Mouse (Mus musculus) MN1 (cell line): ENCODE measurements around the gene Hpse2.

Experiments
- DNase-seq: peaks from one replicate; pipeline ENCODE4 v3.0.0-alpha.2; 2016; ENCODE audit warnings: low spot score

Gene Hpse2

DNA sequence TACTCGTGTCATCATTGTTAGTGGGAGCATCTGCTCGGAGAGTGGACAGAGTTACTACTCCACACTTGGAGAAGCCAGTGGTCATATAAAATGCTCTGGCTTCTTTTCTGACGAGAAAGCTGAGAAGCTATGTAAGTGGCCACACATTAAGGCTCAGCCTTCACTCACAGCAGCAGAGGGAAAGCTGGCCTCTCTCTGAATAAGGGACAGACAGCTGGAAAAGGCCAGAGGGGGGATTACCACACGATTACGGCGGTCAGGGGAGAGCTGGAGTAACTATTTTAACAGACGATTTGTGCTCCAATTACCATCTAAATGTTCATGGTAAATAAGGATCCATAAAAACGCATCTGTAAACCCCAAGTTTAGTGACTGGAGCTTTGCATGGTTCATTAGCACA is 232.1 kb downstream of the Hpse2 start:
- DNase-seq = no peak

DNA sequence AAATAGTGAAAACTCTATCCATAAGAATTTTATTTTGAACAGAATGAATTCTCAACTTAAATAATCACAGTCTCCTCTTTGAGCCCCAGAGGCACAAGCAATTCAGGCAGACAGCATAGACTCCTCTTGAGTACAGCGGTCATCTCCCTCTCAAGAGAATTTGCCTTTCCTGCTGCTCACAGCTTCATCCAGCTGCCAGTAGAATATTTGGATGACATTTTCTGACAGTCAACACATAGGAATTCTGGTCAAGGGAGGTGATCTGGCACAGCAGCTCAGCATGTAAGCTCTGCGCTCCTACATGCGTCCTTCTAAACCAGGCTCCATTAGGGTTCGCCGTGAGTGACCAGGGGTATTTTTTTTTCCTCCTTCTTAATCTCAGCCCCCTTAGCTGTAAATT is 232.6 kb downstream of the Hpse2 start:
- no peak for DNase-seq

DNA sequence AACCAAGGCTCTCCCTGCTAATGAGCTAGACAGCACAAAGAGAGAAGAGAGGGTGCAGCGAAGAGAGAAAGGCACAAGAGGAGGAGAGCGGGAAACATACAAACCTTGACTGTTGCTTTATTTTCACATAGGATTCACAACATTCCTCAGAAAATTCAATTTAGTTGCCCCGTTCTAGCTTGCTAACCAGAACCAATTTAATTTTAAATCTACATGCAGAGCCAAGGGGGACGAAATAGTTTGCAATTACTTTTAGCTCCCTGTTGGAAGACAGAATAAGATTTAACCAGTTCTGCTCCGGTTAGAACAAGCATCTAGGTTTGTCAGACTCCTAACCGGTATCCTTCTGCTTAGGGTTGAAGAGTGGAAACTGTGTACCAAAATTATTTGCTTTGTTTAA is 240.3 kb downstream of the Hpse2 start:
- peak; percentile 9 for DNase-seq

DNA sequence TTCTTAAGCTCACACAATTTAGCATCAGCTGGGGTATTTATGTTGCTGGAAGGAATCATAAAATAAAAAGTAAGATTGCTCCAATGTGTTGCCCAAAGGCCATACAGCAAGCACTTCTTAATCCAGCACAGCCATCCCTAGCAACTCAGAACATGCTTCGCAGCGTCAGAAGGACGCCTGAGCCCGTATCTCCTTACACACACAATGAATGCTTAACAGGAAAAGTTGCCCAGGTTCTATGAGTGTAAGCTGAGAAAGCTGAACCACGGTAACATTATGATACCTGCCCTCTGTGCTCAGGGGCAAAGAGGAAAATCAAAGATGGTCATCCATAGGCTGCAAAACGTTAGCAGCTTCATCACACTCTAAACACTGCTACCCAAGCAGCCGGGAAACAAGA is 241.3 kb downstream of the Hpse2 start:
- DNase-seq = no peak

DNA sequence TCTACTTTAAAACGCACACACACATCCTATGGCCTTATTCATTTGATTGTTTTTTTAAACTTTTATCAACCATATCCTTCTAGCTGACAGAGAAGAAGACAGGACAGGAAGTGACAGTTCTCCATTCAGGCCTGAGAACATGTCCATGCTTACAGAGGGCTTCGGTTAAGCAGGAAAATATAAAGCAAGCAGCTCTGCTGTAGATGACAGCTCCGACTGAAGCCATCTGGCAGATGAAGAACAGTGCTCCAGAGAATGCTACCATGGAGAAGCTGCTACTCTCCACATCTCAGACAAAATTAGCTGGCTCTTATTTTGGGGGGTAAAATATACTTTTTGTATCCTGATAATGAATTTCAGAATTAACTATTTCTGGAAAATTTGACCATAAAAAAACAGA is 246.5 kb downstream of the Hpse2 start:
- no peak for DNase-seq

DNA sequence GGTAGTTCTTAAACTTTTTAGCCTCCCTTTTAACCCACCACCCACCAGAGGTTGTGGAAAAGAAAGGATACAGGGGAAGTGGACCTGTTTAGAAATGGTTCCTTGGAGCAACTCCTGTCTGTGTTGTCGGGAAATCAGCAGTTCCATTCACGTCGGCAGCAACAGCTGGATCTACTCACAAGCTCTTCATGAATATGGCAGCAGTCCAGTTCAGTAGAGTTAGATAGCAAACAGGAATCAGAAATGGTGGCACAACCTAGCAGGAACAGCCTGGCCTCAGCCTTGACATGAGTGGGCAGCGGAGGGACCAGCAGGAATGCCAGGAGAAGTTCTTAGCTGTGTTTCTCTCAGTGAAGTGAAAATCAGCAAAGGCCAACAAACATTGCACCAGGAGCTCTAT is 278.4 kb downstream of the Hpse2 start:
- no peak for DNase-seq

DNA sequence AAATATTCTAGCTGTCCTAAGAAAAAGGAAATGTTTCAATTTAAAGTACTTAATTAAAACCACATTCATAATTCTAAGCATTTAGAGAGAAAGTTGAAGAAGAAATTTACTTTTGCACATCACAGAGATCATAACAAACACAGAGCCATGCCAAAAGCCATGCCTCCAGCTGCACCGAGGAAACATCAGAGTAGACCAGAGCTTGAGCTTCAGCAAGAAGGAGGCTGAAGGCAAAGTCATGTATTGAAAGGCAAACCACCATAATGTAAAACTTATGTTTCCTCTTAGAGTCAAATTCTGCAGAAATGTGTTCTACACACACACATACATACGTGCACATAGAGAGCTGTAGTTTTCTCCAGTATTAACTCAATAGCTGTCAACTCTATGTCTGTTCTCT is 291.2 kb downstream of the Hpse2 start:
- DNase-seq = no peak

DNA sequence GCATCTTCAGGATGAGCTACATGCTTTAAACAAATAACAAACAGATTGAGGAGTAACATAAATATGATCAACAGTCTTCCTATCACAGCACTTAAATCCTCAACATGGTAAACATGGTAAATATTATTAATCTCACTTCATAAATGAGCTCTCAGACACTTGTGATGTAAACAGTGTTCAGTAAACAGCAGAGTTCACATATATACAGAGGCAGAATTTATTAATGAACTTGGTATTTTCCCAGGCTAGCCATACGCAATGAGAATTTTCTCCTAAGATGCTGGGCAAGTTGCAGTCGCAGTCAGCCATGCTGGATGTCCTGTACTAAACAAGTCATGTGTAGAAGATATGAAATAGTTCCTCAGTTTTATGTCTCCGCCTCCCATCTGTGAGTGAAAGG is 300.9 kb downstream of the Hpse2 start:
- no peak for DNase-seq

DNA sequence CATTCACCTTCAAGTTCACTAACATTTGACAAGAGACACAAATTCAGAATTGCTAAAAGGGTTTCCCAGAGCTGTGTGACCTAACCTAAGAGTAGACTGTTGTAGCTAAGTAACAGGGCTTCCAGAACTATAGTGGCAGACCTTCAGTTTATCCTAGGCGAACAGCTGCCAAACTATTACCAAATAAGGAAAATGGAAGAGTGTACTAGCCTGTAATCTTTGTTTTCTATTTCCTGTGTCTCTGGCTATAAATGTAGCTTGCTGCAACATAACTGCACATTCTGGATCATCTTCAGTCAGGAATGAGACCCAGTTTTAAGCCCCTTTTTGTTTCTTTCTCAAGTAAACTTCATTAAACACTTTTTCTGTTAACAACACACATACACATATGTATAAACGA is 324.0 kb downstream of the Hpse2 start:
- DNase-seq = peak; percentile 23

DNA sequence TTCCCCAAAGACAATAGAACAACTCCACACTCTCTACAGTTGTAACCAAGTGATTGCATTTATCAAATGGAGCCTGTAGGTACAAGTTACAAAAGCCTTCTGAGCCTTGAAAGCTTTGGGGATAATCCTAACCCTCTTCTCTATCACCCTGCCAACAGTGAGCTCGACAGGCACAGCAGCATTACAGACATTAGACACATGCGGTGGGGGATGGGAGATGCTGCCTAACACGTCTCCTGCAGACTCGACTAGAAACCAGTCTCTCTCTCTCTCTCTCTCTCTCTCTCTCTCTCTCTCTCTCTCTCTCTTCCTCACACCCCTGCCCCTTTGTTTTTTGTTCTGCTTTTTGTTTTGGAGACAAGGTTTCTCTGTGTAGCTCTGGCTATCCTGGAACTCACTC is 343.6 kb downstream of the Hpse2 start:
- DNase-seq = no peak

DNA sequence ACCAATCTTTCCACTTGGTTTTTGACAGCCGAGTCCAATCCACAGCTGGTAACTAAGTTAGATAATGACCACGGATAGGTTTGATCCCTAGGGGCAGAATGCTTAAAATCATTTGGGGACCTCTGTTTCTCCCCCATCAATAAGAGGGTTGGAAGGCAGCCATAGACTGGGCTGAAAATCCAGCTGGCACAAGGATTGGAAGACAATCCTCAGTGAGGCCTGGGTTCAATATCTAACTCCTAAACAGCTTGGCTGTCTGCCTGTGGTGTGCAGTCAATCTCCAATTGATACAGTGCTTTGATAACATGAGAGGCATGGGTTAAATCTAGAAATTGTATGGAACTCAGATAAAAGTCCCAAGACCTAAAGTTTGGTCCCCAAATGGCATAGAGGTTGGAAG is 345.4 kb downstream of the Hpse2 start:
- no peak for DNase-seq

DNA sequence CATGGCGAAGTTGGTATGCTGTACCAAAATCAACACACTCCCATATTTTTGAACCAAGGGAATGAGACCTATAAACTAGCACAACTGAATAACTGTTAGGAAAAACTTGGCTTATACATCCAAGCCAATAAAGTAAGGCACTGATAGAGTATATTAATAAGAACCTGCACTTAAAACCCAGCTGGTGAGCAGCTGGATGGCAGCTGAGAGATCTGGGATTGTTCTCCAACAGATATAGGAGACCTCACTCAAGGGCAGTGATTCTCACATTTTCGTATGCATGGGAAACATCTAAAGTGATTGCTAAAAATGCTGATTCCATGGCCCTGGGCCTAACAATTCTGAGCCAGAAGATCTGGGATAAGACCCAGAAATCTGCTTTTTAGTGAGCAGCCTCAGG is 345.9 kb downstream of the Hpse2 start:
- DNase-seq = no peak

DNA sequence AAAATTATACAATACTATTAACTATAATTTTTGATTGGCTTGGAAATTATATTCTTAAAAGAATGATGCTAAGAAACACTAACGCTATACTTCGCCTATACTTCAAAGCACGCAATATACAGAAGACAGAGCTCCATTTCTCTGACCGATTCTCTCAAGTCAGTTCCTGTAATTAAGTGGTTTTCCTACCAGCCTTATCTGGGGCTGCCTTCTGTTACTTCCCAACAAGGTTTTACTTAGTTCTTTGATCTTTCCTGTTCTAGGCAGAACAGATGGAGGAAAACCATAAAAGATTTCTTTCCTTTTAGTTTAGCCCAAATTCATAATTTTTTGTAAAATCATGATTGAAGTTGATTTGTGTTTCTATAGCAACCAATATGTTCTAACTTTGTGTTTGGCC is 351.8 kb downstream of the Hpse2 start:
- no peak for DNase-seq

DNA sequence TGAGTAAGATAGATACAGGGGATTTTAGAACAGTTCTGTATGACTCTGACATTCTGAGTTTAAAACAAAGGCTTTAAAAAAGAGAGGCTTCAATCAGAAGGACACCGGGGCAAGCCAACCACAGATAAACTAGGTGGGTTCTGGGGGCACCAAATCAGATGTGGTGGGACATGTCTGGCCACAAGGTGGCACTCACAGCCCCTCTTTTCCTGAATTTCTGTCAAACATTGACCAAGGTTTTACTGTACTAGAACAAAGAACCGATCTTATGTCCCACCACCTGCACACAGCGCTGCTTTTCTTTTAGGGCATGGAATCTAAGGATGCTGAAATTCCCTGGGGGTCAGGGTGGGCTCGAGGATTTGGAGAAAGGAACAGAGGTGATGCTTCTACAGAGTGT is 360.9 kb downstream of the Hpse2 start:
- no peak for DNase-seq

DNA sequence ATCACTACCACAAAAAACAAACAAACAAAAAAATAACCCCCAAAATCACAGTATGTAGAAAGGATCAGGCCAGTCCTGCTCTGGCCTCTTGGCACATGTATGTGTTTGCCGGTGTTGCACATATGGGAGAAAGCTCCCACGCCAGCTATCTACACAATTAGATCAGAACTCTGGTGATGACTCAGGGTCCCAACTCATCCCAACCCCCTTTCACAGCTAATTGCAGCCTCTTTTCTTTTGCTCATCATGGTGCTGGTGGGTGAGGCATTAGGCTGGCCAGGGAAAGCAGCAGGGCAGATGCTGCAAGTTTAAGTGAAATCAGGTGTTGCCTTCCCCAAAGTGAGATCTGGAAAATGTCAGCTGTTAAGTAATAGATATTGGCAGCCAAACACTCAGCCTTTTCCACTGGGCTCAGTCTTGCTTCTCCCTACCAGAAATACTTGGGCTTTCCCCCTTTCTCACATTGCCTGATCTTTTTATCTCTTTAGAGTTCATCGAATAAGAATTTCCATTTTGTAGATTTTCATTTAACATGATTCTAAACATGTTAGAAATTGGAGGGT is 365.5 kb downstream of the Hpse2 start:
- DNase-seq = peak; percentile 81

DNA sequence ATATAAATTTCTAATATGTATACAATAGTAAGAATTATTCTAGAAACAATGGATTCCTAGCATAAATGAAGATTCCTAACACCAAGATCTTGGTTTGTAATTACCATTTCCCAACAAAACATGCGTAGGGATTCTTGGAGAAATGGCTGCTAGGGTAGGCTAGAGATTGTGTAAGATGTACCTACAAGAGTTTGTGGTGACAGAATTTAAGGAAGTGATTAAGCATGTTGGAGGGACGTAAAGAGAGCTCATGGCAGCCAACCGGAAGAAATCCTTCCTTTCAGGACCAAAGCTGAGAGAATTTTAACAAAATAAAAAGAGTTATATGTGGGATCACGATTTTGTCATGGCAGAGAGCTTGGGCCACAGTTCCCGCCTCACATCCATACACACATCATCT is 369.4 kb downstream of the Hpse2 start:
- no peak for DNase-seq

DNA sequence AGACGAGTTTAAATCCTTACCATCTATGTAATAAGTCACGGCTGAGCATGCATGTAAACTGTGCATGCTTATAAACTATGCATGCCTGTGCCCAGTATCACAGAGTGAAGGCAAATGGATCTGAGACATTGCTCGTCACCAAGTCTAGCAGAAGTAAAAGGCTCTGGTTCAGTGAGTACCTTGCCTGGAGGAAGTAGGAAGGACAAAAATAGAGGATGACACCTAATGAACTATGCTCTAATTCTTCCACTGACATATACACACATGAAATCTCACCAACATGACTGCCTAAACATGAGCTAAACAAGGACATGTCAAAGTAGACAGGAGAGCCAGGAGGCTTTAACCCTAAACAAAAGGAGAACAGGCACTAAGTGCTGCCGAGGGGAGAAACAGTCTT is 391.7 kb downstream of the Hpse2 start:
- DNase-seq = no peak

DNA sequence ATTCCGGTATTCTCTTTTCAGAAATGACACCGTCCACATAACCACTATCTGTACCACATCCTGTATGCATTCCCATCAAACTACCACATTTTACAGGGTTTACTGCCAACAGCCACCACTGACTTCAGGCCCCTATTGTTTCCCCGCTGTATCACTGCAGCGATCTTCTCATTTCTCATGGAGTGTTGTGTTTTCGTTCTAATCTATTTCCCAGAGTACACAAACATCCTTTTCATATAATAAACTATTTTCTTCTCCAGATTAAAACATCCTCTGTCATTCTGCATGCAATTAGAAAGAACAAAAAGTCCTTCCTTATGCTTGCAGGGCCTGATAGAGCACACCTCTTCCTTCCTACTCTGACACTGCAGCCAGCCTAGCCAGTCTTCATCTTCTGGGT is 399.3 kb downstream of the Hpse2 start:
- no peak for DNase-seq

DNA sequence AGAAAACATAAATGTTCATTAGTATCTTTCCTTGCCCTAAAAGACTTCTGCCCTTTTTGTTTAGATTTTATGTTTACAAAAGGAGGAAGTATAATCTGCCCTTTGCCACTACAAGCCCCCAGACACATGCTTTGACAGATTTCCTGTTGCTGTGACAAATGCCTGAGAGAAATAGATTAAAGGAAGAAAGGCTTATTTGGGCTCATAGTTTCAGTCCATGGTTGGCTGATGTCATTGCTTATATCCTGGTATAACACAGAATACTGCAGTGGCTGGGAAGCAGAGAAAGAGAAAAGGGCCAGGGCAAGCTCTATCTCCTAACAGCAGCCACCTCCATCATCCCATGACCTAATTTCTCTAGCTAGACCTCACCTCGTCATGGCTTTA is 401.8 kb downstream of the Hpse2 start:
- DNase-seq = no peak

DNA sequence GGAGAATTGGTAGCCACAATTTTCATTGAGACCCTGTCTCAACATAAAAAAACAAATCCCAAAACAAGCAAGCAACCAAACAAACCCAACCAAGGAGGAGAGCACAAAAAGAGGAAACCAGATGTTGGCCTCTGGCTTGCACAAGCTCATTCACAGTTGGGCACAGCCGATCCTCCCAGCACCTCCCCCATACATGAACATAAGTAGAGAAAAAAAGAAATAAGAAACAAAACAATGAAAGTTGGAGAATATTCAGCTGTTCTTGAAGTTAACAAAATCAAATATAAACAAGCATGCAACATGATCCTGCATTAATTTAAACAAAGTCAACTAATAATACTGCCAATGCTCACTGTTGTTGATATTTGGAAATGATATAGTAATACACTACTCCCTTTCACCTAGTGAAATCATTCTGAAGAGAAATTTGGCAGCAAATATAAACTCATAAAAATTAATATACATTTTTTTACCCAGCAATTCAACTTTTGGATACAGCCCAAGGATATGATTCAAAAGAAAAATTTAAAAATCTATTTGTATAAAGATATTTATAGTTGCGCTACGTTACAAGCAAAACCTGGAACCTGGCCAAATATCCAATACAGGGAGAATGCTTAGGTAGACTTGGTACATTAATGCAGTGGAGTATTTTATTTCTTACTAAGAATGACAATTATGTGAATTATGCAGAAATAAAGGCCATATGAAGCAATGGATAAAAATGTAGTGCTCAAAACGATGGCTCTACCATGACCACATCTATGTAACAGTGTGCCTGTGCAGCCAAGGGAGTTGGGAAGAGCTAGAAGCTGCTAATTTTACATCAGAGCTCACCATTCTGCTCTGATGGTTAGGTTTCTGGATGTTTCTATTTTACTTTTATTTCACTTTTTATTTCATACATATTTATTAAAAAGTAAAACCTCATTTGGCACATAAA is 402.5 kb downstream of the Hpse2 start:
- no peak for DNase-seq

DNA sequence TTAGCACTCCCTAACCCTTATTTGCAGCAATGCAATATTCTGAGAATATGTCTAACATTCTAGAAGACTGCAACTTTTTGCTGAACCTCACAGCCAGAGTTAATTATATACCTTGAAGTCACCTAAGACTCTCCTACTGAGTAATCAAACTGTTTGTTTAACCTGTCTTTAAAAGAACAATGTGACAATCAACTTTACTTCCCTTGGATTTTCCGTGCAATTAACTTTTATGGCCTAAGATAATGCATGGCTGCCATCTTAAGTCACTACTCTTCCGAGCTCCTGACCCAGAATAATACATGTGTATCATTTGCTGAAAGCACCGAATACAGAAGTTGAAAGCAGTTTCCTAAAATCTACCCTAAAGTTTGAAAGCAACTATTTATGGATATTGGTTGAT is 407.6 kb downstream of the Hpse2 start:
- DNase-seq = no peak

DNA sequence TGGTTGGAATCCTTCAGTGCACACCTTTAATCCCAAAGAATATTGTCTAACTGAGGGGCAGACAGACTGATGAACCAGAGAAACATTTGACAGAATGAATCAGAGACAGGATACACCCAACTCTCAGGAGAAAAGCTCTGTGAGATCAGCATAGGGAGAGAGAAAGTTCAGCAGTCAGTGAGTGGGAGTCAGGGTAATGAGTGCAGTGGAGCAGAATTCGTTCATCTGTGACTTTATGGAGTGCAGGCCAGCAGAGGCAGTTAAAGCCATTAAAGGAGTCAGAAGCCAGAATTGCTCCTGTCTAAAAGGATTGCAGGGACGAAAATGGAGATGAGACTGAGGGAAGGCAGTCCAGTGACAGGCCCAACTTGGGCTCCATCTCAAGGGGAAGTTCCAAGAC is 410.2 kb downstream of the Hpse2 start:
- DNase-seq = no peak

DNA sequence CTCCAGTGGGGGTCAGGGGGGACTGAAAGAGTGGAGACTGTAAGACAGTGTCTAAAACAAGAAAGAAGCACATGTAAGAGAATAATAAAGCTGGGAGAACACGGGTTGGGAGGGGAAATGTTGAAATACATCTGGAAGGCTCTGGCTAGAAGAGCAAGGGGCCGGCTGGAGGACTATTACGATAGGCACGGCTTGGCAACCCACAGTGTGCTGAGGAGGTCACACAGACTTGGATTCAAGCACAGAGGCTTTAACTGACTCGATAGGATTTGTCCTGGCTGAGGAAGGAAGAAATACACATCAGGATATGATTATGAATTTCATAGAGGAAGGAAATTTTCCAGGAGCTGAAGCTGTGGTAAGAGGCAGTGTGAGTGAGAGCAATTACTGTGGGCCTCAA is 414.4 kb downstream of the Hpse2 start:
- no peak for DNase-seq

DNA sequence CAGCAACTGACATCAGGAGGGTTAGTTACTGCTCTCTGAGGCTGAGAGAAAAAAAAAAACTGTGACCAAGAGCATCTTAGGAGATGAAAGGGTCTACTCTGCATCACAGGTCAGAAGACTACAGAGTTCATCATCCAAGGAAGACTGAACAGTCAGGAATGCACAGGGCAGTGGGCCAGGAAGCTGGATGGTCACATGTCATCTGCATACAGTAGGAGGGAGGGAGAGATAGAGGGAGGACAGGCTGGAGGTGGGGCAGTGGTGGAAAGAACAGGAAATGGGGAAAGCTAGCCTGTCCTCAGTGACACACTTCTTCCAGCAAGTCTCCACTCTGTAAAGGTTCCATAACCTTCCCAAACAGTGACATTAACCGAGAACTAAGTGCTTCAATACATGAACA is 423.0 kb downstream of the Hpse2 start:
- DNase-seq = no peak
